Mouse (Mus musculus) MEL-GATA-1-ER (cell line): ENCODE results near the gene Igf2bp2.

Experiments
- DNase-seq: peaks from one replicate; pipeline ENCODE4 v3.0.0-alpha.2; 2012; ENCODE audit warnings: low read depth; ENCODE audit errors: extremely low read depth

The Igf2bp2 gene

DNA sequence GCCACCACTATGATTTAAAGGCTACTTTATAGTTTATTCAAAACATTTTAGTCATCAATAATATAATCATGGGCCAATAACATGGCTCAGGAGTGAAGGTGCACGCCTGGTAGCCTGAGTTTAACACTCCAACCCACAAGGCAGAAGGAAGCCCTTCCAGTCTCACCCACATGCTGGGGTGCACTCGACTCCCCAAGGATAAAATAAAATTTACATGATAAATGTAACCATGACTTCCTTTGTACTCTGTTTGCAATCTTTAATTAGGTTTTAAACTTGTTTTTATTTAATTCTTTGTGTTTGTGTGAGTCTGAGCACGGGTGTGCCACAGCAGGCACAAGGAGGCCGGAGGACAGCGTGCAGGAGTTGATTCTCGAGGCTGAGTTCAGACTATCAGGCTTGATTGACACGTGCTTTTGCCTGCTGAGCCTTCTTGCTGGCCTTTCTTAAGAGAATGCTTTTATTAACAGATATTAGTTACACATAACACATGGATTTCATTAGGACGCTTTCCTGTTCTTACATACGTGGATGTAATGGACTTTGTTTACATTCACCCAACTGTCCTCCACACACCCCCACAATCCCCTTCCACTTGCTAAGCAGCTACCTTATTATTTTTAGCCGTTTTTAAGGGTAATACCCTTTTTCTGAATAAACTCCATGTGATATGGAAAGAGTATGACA is 13.3 kb downstream of the Igf2bp2 start:
- DNase-seq: no peak

DNA sequence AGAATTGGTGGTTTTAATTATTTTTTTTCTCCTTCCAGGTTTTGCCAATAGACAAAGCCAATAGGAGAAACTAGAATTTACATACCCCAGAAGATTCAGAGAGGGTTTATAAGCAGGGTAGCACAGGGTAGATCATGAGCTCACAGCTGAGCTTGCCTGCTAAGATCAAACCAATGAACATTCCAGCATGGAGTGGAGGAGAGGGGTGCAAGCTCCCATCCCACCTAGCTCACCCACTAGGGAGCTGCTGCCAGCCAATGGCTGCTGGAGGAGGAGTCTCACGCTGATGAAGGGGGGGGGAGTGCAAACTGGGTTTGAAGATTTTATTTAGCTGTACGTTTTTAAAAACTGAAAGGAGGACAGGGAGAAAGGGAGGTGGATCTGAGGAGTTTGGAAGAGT is 14.0 kb downstream of the Igf2bp2 start:
- DNase-seq: no peak

DNA sequence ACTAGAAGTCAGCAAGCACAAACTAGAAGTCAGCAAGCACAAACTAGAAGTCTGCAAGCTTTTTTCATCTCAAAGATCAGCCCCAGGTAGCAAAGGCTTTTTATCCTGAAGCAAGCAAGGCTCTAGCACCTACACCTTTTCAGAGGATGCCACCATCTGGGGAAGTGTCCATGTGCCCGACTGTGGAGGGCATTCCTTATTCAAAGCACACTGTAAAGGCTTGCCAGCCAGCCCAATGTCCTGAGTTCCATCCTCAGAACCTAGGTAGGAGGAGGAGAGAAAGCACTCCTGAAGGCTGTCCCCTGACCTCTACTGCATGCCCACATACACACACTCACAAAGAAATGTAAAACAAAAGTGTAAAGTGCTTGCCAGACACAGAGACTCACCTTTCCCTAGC is 16.0 kb downstream of the Igf2bp2 start:
- no peak for DNase-seq

DNA sequence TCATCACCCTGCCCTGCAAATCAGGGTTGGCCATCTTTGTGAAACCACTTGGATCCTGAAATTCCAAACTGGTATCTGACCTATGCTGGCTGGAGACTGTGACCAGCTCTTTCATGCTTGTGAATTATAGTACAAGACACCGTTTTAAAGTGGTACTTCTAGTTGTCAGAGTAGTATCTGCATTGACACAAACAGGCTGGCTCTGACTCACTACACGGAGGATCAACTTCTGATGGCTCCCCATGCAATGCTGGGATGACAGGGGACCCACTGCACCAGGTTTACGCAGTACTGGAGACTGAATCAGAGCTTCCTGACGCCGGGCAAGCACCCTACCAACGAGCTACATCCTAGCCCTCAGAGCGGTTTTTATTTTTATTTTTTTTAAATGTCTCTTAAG is 17.0 kb downstream of the Igf2bp2 start:
- DNase-seq: no peak

DNA sequence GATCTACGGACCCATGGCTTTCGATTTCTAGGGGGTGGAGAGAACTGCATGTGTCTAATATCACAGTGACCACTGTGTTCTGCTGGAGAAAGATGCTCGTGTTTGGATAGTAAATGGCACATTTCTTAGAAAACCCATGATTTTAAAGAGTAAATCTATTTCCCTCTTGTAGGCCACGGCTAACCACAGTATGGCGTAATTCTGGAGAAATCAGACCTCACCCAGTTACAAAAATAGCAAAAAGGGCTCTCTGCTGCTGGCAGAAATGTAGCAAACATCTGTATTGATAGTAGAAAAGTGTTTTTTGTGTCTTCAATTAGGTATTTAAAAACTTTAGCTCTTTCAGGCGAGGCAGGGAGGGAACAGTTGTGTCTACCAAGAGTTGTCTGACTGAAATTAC is 18.6 kb downstream of the Igf2bp2 start:
- no peak for DNase-seq

DNA sequence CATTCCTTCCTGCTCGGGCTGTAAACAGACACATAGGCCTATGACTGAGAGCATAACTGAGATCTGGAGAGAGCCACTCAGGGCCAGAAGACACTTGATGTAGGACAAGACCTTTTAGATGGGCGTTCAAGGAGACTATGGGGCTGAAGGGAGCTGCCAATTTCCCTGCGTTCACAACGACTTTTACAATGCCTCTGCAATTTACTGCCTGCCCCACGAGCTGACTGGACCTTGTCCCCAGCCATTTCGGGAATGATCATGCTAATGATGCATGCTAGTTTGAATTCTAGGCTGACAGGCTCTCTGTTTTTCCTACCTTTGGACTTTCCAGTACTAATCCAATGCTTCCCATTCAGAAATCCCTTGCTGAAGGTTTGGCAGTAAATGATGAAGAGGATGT is 22.2 kb downstream of the Igf2bp2 start:
- DNase-seq: no peak

DNA sequence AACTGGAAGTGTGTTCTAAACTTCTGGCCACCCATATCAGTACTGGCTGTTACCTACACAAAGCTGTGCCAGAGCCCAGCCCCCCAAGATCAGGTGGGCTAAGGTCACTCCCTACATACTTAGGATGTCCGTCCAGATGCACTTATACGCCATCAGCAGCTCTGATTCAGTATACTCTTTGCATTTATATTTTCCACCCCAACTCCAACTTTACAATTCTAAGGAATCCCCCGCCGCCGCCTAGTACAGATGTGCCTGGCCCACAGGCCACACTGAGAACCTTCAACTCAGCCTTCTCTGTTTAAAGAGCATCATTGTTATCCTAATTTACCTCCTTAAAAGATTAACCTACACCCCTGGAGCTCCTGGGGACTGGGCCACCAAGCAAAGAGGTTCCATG is 23.3 kb downstream of the Igf2bp2 start:
- no peak for DNase-seq

DNA sequence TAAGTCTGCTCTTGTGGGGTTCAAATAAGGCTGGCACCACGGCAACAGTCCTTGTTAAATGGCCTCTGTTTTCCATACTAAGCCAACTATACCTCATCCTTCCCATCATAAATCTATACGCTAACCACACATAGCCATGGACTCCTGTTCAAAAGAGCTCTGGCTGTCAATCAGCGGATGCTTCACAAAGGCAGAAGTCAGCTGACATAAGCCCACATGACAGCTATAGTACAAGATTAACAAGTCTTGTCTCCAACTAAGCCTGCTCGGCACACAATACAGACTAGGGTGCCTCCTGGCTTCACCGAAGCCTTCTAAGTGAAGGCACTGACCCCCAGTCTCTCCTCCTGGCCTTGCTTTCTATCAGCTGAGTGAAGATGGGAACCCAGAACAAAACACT is 26.9 kb downstream of the Igf2bp2 start:
- no peak for DNase-seq

DNA sequence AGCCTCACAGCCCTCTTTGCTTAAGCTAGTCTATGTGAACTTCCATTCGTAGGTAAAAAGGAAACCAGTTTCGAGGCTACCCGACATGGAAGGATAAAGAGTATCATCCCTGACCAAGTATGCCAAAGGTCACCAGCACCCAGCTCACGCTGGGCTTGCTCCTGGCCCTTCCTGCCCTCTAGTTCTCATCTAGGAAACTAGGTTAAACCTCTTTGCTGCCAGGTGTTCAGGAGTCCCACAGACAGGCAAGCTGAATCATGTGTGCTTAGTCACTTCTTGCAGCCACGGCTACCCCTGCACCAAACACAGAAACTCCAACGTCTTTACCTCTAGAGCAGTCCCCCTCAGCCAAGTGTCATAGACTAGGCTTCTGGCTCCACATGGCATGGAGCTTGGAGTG is 31.8 kb downstream of the Igf2bp2 start:
- no peak for DNase-seq

DNA sequence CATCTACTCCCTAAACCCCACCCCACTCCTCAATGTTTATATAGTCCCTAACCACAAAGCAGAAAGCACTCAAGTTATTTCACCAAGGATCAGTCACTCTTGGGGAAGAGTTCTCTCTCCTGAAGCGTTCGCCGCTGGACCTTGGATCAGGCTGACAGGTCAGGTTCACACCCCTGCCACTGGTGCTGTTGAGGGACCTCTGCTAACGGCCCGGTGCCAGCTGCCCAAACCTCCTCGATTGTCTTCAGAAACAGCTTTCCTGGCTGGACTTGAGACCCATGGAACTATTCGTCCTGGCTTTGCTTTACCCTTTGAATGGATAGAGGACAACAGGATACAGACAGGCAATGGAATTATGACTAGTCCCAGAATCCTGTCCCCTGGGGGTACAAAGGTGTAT is 33.6 kb downstream of the Igf2bp2 start:
- no peak for DNase-seq

DNA sequence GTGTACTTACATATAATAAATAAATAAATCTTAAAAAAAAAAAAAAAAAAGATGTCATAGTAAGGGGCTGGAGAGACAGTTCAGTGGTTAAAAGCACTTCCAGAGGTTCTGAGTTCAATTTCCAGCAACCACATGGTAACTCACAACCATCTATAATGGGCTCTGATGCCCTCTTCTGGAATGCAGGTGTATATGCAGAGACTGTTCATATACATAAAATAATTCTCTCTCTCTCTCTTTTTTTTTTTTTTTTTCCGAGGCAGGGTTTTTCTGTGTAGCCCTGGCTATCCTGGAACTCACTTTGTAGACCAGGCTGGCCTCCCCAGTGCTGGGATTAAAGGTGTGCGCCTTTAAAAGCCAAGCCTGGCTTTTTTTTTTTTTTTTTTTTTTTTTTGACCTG is 34.5 kb downstream of the Igf2bp2 start:
- DNase-seq: no peak

DNA sequence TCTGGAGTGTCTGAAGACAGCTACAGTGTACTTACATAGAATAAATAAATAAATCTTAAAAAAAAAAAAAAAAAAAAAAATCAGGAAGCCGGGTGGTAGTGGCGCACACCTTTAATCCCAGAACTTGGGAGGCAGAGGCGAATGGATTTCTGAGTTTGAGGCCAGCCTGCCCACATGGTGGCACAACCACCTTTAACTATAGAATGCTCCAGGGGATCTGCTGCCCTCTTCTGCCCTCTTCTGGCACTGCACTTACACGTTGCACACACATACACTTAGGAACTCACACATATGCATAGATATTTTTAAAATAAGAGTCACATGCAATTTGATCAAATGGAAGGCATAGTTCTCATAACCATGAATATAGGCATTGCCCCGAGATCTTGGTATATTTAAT is 35.3 kb downstream of the Igf2bp2 start:
- DNase-seq: no peak

DNA sequence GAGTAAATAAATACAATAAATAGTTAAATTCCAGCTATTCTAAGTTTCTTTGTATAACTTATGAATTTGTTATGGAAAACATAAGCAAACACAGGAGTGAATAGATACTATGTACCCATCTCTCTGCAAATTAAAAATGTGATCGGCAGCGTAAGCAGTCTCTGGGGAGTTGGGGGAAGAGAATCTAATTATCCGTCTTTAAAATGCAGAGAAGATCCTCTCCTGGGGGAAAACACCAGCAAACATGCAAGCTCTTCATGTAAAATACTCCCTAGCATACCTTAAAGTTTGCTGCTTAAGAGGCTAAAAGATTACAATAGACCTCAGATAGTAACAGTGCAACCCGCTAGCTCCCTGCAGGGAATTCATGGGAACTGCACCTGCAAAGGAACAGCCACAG is 36.2 kb downstream of the Igf2bp2 start:
- DNase-seq: no peak

DNA sequence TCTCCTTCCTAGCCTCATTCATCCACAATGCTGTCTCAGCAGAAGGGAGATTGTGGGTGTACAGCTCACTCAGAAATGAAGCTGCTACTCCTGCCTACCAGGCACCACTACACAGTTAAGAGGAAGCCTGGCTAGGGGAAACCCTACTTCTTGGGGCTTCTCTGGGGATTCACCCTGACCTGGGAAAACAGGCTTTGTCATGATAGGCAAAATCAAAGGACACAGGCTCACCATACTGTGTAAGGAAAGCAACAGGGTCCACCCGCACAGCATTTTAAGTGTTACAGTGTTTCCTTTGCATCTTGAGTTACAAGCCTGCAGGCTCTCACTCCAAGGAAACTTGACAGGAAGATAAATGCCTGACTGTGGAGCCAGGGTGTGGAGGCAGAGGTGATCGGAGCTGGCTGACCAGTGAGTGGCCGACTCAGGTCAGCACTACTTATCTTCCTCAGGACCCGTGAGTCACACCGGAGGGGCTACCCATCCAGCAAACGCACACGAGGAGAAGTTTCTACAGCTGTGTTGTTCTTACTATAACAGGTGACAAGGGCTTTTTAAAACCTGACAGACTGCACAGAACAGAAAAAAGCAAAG is 38.7 kb downstream of the Igf2bp2 start:
- no peak for DNase-seq

DNA sequence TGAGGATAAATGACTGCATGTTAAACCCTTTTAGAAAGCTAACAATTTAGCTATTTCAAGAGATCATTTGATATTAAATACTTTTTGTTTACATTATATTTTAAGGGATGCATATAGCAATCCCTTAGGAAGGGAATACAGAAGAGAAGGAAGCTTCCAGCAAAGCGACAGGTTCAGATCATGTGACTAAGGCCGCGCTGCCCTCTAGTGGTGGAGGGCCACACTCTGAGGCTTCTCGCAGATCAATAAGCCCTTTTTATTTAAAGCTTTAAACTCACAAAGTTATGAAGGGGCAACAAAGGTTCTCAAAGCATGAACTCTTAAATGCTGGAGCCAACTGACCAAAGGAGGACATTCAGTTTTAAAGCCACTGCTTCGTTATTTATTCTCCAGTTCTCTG is 39.4 kb downstream of the Igf2bp2 start:
- DNase-seq: no peak

DNA sequence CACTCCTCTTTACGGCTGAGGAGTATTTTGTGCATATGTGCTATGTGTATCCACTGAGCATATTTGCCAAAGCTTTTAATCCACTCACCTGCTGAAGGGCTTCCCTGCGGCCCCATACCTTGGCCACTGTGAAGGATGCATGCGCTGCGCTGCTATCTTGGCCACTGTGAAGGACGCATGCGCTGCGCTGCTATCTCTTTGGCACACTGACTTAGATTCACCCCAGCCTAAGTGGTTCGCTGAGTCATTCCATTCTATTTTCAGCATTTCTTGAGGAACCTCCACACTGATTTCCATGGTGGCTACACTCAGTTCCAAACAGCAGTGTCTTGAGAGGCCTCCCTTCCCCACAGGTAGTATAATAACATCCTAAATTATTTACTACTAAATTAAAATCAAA is 42.0 kb downstream of the Igf2bp2 start:
- peak; percentile 50 for DNase-seq

DNA sequence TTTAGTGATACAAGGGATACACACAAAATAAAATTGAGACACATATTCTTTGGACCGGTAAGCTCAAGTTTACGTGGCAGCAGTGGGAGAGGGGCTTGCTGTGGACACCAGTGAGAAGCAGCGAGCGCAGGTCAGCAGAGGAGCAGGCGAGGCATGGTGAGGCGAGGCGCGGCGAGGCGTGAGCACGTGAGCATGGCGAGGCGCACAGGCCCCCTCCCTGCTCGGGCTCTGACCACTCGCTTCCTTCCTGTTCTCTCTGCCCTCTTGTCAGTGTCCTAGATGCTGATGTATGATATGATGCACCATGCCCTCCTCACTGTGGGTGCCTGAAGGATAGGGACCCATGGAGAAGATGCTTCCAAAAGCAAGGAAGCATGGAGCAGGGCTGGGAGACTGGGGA is 43.6 kb downstream of the Igf2bp2 start:
- DNase-seq: no peak

DNA sequence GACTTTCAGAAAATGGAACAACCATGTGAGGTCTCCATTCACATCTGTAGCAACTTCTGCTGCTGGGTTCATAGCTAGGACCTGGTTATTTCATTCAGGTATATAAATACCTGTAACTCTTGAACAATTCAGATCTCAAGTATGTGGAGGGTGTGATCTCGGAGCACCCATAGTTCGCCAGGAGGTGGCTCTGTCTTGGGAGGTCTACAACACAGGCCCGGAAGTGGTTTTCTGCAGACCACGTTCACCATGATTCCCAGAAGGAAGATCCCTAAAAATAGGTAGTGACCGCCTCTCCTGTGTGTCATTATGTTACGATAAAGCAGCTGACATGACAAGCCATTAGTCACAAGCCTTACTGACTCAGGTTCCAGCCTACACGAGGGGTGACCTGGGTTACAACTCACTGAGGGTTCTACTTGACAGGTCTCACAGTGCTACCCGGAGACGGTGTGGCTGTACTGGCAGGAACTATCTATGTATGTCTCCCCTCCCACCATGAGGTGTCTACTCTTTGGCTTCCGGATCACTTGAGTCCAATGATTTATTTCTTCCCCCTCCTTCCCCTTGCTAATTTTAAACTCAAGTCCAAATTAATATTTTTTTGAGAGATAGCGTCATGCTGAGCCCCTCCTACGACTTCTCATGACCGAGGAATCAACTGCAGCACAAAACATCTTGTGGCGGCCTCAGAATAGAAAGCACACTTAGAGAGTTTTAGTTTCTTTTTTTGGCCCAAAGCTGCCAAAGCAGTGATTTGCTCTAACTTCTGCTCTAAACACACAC is 44.2 kb downstream of the Igf2bp2 start:
- no peak for DNase-seq

DNA sequence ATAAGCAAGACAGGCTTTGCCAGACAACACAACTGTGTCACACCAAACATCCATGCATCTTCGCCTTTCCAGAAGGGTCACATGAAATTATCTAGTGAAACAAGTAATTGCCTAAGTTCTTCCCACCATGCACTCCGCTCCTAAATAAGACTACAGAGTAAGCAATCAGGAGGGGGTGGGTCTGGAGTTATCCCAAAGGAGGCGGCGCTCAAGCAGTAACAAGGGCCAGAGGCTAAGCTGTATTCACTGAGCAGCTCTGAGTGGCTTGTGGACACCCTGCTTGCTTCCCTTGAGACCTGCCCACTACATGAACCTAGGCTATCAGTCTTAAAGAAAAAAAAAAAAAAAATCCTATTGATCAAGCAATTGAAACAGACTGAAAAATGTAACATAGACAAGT is 44.9 kb downstream of the Igf2bp2 start:
- DNase-seq: no peak

DNA sequence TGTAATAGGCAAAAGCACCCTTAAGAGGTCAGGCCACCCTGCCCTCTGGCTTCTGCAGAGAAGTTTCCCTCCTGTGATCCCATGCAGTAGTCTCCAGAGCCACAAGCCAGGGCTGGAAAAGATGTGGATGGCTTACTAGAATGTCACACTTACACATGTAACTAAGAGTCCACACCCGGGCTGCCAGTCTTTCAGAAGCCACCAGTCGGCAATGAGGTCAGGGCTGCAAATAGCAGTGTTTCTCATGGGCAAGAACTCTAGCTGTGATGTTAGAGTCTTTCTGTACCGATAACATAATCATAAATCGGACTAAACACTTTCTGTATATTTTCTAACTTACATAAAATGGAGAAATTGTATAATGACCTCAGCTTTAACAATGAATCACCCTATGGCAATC is 46.4 kb downstream of the Igf2bp2 start:
- no peak for DNase-seq

DNA sequence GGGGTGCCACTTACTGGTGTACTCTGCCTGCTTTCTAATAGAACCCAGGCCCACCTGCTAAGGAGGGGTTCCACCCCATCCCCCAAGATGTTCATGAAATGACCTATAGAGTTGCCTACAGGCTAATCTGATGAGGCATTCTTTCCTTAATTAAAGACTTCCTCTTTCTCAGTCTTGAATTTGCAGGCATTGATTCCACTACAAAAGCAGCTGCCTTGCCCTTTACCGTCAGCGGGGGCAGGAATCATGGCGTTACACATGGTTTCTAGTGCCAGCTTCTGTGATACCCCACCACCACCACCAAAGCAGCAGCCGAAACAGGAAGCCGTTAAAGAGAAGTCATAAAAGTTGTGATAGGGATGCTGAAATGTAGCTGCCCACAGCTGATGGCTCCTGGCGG is 47.0 kb downstream of the Igf2bp2 start:
- no peak for DNase-seq

DNA sequence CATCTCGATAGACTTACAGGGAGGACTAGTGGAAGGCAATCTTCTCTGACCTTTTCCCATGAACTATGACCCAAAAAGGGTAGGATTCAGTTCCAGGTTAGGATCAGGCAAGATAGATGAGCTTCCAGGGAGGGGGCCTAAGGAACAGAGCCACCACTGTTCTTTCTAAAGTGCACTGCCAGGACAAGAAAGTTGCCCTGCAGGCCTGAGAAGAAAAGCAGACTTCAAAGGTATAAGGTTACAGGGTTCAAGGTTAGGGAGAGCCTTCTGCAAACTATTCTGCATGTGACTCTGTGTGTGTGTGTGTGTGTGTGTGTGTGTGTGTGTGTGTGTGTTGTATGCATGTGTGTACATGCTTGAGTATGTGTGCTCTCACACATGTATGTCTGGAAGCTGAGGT is 53.1 kb downstream of the Igf2bp2 start:
- no peak for DNase-seq

DNA sequence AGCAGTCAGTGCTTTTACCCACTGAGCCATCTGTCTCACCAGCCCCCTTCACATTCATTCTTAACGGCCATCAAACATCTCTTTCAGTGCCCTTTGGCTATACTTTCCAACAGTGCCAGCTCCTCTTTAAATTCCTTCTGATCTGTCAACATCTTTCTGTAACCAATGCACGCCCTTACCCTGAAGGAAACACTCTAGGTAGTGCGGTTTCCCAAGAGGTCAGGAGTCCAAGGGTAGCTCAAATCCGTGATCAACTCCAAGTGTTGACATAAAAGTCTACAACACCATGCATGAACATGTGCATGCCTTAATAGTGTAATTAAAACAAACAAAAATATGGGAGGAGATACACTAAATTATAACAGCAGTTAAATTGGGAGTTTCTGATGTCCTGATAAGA is 53.9 kb downstream of the Igf2bp2 start:
- DNase-seq: no peak
